Mouse (Mus musculus) heart, embryonic 16.5 days (tissue): ENCODE results near the gene Cyp4f16. TPM values are rescaled to one million over a fixed set of nuclear protein-coding genes. Genes with fewer than 3 reads are reported as not detected.

Experiments used
- ATAC-seq: fragments of 200-750 bp; cut with Nextera tagmentation; replicated peaks from 2 replicates; pipeline ENCODE4 v1.8.0; 2017; ENCODE audit warnings: moderate number of reproducible peaks; ENCODE audit not compliant: insufficient read depth, low FRiP score; ENCODE audit errors: extremely low read depth
- H3K27ac ChIP-seq: fragments of 300-500 bp; sonication (generic); 2 replicates; pipeline ENCODE4 v1.5.1; 2014; ENCODE audit warnings: mild to moderate bottlenecking, low read length, control low read depth, moderate library complexity
- H3K27me3 ChIP-seq: fragments of 300-500 bp; sonication (generic); 2 replicates; pipeline ENCODE4 v1.6.1; 2014; ENCODE audit warnings: low read length, mixed read lengths; ENCODE audit not compliant: control insufficient read depth, insufficient read depth
- H3K36me3 ChIP-seq: fragments of 300-500 bp; sonication (generic); 2 replicates; pipeline ENCODE4 v1.6.1; 2014; ENCODE audit not compliant: control insufficient read depth, insufficient read depth
- H3K4me1 ChIP-seq: fragments of 300-500 bp; sonication (generic); 2 replicates; pipeline ENCODE4 v1.6.1; 2014; ENCODE audit warnings: low read length, mixed read lengths; ENCODE audit not compliant: control insufficient read depth, insufficient read depth
- H3K4me2 ChIP-seq: fragments of 300-500 bp; sonication (generic); 2 replicates; pipeline ENCODE4 v1.6.1; 2014; ENCODE audit warnings: low read depth, mild to moderate bottlenecking, control low read depth, low read length
- H3K4me3 ChIP-seq: fragments of 300-500 bp; sonication (generic); 2 replicates; pipeline ENCODE4 v1.5.1; 2014; ENCODE audit warnings: mild to moderate bottlenecking, control low read depth, low read length
- H3K9ac ChIP-seq: fragments of 300-500 bp; sonication (generic); 2 replicates; pipeline ENCODE4 v1.6.1; 2014; ENCODE audit warnings: low read length, control low read depth
- H3K9me3 ChIP-seq: fragments of 300-500 bp; sonication (generic); replicated peaks from 2 replicates; pipeline ENCODE4 v1.6.1; 2016; ENCODE audit warnings: low read length; ENCODE audit not compliant: control insufficient read depth
- WGBS: fragments of 180-500 bp; shearing (Covaris S2); extraction: QIAGEN DNeasy Blood & Tissue Kit; methylation state at CpG from one replicate; pipeline ENCODE4 v1.1.7; 2014; 5-methylcytosine and 5-hydroxymethylcytosine counted together
- polyA plus RNA-seq: library from polyadenylated mRNA; unstranded; fragments of >200 nt; fragmentation: Nextera tagmentation; extraction: Ambion mirVana; gene quantifications from 2 replicates; pipeline ENCODE4 v1.2.1, GENCODE M21; 2015

Gene Cyp4f16
- polyA plus RNA-seq, 1 experiment from 2014 or later: 16.7 TPM

DNA sequence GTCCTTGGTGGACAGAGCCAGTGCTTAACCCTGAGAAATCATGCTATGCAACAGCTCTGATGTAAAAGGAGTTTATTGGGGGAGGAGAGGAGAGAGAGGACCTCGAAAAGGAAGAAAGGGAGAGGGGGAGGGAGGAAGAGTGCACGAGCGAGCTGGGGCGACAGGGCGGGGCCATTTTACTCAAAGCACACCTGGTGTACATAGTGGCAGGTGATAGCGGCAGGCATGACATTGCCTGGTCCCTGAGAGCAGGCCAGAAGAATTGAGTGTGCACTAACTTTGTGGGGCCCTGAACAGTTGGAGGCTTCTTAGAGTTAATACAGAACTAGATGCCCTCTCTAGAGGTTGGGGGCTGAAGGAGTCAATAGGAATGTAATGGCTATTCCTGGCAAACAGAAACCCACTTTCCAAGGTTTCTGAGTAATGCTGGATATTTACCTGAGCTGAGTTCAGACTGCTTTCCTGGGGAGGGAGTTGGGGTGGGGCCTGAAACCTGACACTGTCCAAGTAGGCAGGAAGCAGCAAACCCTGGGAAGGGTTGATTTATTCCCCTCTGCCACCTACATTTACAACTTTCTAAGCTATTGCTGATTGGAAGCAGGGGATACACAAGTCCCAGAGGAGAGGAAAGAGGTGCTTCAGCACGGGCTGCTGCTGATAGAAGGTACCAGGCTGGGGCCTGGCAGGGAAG, 41.3 kb downstream of the Cyp4f16 start:
- Histone ChIP-seq H3K9me3 (peaks cover 4% of the 10 kb centered on the region), H3K4me3 (no peak overlapping the region), H3K4me2 (no peak overlapping the region), H3K4me1 (no peaks in the 10 kb centered on the region), H3K9ac (no peak overlapping the region), H3K27ac (no peak overlapping the region), H3K27me3 (no peaks in the 10 kb centered on the region), H3K36me3 (no peaks in the 10 kb centered on the region)
- 52% methylated on average over 7 of the region's 7 CpGs for WGBS
- ATAC-seq: no peak

DNA sequence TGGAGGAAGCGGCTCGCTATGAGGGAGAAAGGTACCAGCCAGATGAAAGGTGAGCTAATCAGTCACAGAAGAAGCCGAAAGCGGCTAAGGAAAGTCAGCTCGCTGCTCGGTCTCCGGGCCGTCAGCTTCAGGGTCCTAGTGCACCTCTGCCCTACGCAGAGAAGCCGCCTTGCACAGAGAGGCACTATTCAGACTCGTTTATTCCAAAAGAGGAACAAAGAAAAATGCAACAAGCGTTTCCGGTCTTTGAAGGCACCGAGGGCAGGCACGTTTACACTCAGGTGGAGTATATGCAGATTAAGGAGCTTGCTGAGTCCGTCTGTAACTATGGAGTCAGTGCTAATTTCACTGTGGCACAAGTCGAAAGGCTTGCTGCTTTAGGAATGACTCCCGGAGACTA, 60.1 kb downstream of the Cyp4f16 start:
- H3K4me3 ChIP-seq: no peak overlapping the region
- no peaks in the 10 kb centered on the region for H3K27me3 ChIP-seq
- no peak overlapping the region for H3K9ac ChIP-seq
- no peaks in the 10 kb centered on the region for H3K4me1 ChIP-seq
- 82% methylated on average over 18 of the region's 18 CpGs for WGBS
- H3K36me3 ChIP-seq: no peaks in the 10 kb centered on the region
- H3K4me2 ChIP-seq: no peak overlapping the region
- no peak overlapping the region for H3K27ac ChIP-seq
- no peak for ATAC-seq
- H3K9me3 ChIP-seq: peaks cover 7% of the 10 kb centered on the region; the same call in 1 of the 2 replicates

Other genes with a start within 250 kb of the Cyp4f16 start
- gene Akap8, start 215.3 kb upstream of the Cyp4f16 start, polyA plus RNA-seq: 75.8 and 81.4 TPM in 2 replicates
- gene Akap8l, start 186.0 kb upstream of the Cyp4f16 start, polyA plus RNA-seq: 99.2 and 107 TPM in 2 replicates
- 10.5 and 11.1 TPM in 2 replicates for gene Wiz, start 147.1 kb upstream of the Cyp4f16 start, polyA plus RNA-seq
- gene Rasal3, start 133.0 kb upstream of the Cyp4f16 start, polyA plus RNA-seq: 5.8 and 13.9 TPM in 2 replicates
- 1.5 and 3.0 TPM in 2 replicates for gene Pglyrp2, start 112.4 kb upstream of the Cyp4f16 start, polyA plus RNA-seq
- gene Cyp4f39, start 83.8 kb upstream of the Cyp4f16 start, polyA plus RNA-seq: 0.24 and 0.54 TPM in 2 replicates
- gene Cyp4f17, start 30.5 kb upstream of the Cyp4f16 start, polyA plus RNA-seq: 6.5 and 6.8 TPM in 2 replicates
- not detected in 2 replicates for gene Cyp4f37, start 84.8 kb downstream of the Cyp4f16 start, polyA plus RNA-seq
- not detected in 2 replicates for gene Cyp4f40, start 122.3 kb downstream of the Cyp4f16 start, polyA plus RNA-seq
- gene Cyp4f15, start 149.1 kb downstream of the Cyp4f16 start, polyA plus RNA-seq: not detected in 2 replicates